ENCODE assay signal across 25 mouse cellular contexts in genomic region chr16:23454376-23454775, GRCm38 (mm10). TPM values are rescaled to one million over a fixed set of nuclear protein-coding genes. Genes with fewer than 3 reads are reported as not detected.
A peak's percentile ranks its signal among the peaks of the same experiment; 100 is the strongest.
DNase-seq lines count a peak whose midpoint lies in the region; ATAC-seq lines count a peak whose summit lies in the region.
"Had no signal": no experiment of that assay in that cellular context is flagged by ENCODE, and none has a peak within 500 bp of the region (broad histone marks: within the 10 kb centered on the region; RNA-seq: fewer than 3 reads in every experiment).

No protein-coding gene starts in this region.

- ATAC-seq in frontal cortex, adult (ENCODE audit: low TSS enrichment): peak; percentile 73; the same call in 1 of the 2 replicates
- no peak for ATAC-seq in inflammation-experienced regulatory T-cells, adult 6 months
- ATAC-seq: forebrain, embryonic 13.5 days; forebrain, postnatal 0 days; intestine, embryonic 16.5 days had no signal

- DNase-seq in frontal cortex, postnatal 25 days (ENCODE audit: low spot score in 2 of 2): no peak
- DNase-seq in 3134 (ENCODE audit: extremely low read depth, insufficient read length, low spot score): peak; percentile 76
- DNase-seq in Muller cell, postnatal 12 days (ENCODE audit: inconsistent ontology term): peak; percentile 62
- DNase-seq in fibroblast of lung, adult 2 months (ENCODE audit: low read depth): peak; percentile 83
- DNase-seq in gastrocnemius, adult 18-20 months (ENCODE audit: low spot score): no peak
- DNase-seq: adrenal gland, adult 8-10 months; adrenal gland, postnatal 36 days; cerebellum, adult 11 months; cerebellum, adult 8-10 months; cerebellum, postnatal 25 days; forebrain, postnatal 0 days; gastrocnemius, adult 2 months; gastrocnemius, postnatal 25 days had no signal

RNA-seq across cellular contexts. Expression of gene Rtp1, which starts 25.4 kb away (rescaled TPM):
- total RNA-seq in gastrocnemius, adult 18-20 months (2021): not detected
- polyA plus RNA-seq in inflammation-experienced regulatory T-cells, adult 6 months (2017; shearing (Covaris generic)): not detected
- total RNA-seq: adrenal gland, adult 8-10 months; adrenal gland, postnatal 36 days; gastrocnemius, adult 2 months; gastrocnemius, postnatal 25 days; granulocyte monocyte progenitor cell, adult 5-6 weeks; heart, adult 8-10 months; heart, postnatal 25 days had no signal
- polyA plus RNA-seq: forebrain, embryonic 13.5 days; G1E; heart, embryonic 12.5 days; heart, embryonic 16.5 days; hindbrain, embryonic 10.5 days; hindbrain, embryonic 14.5 days; intestine, embryonic 16.5 days had no signal

Comparison
In these comparisons a context has a peak if more than half of its experiments do, and no peak if none do; other contexts are left out.
1. DNase-seq: peak in 3134 (single experiment), Muller cell, postnatal 12 days (single experiment) and fibroblast of lung, adult 2 months (single experiment); none in frontal cortex, postnatal 25 days (0 of 2) and gastrocnemius, adult 18-20 months (single experiment).